Mouse (Mus musculus) activated CD4-positive, CD25-positive, alpha-beta regulatory T cell (primary cell): Measurements from ENCODE around the gene Olfr175-ps1. TPM values are rescaled to one million over a fixed set of nuclear protein-coding genes. Genes with fewer than 3 reads are reported as not detected.

Source experiments
- polyA plus RNA-seq, 2 experiments: library from polyadenylated mRNA; unstranded; fragments of 100-300 nt; shearing (Covaris generic); gene quantifications; one replicate each; pipeline ENCODE4 v1.2.1; 2017

The Olfr175-ps1 gene
- polyA plus RNA-seq: not detected

DNA sequence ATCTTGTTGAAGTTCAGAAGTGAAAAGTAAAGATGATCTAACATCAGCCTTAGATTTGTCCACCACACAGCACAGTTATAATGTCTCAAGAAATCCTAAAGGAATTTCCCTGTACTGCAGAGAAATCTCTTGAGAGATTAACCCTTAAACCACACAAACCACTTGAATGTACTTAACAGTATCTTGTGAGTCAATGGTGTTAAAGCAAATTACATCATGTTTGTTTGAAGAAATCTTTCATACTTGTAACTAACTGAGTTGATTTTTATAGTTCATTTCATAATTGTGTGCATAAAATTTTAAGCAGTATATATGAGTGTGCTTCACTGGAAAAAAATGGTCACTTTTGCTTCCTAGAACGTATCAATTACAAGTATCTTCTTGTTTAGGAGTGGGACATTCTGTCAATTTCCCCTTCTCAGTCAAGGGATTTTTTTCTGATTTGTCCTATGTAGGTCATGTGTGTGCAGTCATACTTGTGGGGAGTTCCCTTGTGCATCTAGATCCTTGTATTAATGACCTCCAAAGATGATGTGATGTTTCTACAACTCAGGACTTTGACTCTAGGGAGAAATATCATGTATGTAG, at the start of gene Olfr175-ps1:
Gene Olfr175-ps1 (minus strand): TSS at position 51 of the 588 bp plus-strand sequence.

DNA sequence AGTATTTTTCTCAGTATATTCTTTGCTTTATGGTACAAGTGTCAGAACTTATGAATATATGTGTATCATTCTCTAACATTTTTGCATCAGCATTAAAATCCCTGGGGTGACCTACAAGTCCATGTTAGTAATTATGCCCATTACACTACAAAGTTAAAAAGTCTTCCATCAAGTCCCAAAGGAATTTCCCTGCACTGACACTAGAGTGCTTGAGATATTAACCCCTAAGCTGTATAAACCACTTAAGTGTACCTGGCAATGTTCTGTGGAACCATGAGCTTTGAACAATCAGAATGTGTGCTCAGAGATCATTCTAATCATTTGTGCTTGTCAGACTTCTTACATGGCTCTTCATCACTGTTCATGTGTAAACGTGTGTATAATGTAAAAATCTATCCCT, 48.1 kb upstream of the Olfr175-ps1 start, which contains the start of gene Olfr177:
Gene Olfr177 (minus strand): TSS at position 101 of the 400 bp plus-strand sequence.

DNA sequence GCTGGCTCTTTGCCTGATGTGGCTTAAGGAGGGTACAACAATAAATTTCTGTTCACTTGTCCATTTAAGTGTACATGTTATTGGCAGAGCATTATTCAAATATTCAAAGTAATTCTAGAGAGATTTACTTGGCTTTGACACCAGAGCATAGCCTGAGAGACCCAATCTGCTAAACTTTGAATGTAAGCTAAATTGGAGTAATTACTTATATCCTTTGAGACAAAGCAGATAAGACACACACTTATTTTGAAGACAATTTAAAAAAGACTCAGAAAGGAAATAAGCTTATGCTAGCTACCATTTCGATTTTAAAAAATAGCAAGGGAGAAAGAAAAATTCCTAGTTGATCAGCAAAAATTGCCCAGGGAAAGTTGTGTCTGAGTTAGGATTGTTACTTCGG, 26.4 kb downstream of the Olfr175-ps1 start, which contains the start of gene Olfr173:
Gene Olfr173 (minus strand): TSS at position 101 of the 400 bp plus-strand sequence.

Other genes with a start within 250 kb of the Olfr175-ps1 start
- gene Gm813, start 209.8 kb downstream of the Olfr175-ps1 start, polyA plus RNA-seq: not detected
- under 1 TPM; 0.19 to 0.26 TPM for gene E330017A01Rik, start 188.0 kb downstream of the Olfr175-ps1 start, polyA plus RNA-seq
- gene Cpox, start 156.5 kb downstream of the Olfr175-ps1 start, polyA plus RNA-seq: 10 to 100 TPM; 29.6 to 87.6 TPM
- 10 to 100 TPM in 1 of 2 experiments, 1 to 10 TPM in 1; 4.4 to 47.8 TPM for gene Gpr15, start 107.7 kb downstream of the Olfr175-ps1 start, polyA plus RNA-seq
- 100 to 1,000 TPM in 1 of 2 experiments, 10 to 100 TPM in 1; 81.2 to 182 TPM for gene Cldnd1, start 98.9 kb downstream of the Olfr175-ps1 start, polyA plus RNA-seq
- not detected for gene Olfr172, start 63.6 kb downstream of the Olfr175-ps1 start, polyA plus RNA-seq
- 1 to 10 TPM in 1 of 2 experiments, under 1 TPM in 1; 0.59 to 1.2 TPM for gene Olfr173, start 26.5 kb downstream of the Olfr175-ps1 start, polyA plus RNA-seq
- not detected for gene Olfr177, start 48.0 kb upstream of the Olfr175-ps1 start, polyA plus RNA-seq
- gene Olfr178, start 65.3 kb upstream of the Olfr175-ps1 start, polyA plus RNA-seq: not detected
- under 1 TPM in 1 of 2 experiments, not detected in 1; 0.08 TPM for gene Olfr181, start 102.0 kb upstream of the Olfr175-ps1 start, polyA plus RNA-seq
- gene Olfr180, start 102.6 kb upstream of the Olfr175-ps1 start, polyA plus RNA-seq: not detected
- gene Olfr183, start 168.6 kb upstream of the Olfr175-ps1 start, polyA plus RNA-seq: not detected
- gene Olfr186, start 203.5 kb upstream of the Olfr175-ps1 start, polyA plus RNA-seq: not detected
- gene Olfr187, start 213.0 kb upstream of the Olfr175-ps1 start, polyA plus RNA-seq: under 1 TPM in 1 of 2 experiments, not detected in 1; 0.47 TPM